Mouse (Mus musculus): ENCODE data around the gene Angpt4.
A peak's percentile ranks its signal among the peaks of the same experiment; 100 is the strongest.

Gene Angpt4

DNA sequence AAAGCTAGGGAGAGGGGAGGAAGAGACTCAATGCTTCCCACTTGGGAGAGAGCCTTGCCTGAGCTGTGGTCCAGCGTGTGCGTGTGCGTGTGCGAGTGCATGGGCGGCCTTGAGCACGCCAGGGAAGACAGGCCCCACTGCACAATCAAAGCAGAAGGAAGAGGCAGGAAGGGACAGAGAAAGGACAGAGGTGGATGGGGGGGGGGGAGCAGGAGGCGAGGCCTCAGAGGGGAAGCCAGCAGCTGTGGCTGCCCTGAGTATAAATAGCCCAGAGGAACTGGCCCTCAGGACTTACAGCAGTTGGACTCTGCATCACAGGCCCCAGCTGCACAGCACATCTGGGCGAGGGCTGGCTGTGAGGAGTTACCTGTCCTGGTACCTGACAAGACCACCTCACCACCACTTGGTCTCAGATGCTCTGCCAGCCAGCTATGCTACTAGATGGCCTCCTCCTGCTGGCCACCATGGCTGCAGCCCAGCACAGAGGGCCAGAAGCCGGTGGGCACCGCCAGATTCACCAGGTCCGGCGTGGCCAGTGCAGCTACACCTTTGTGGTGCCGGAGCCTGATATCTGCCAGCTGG is at the start of gene Angpt4:
Gene Angpt4, plus strand, starts transcription at position 292 of the 582 bp plus-strand sequence.
- DNase-seq (ENCODE audit: low read depth, low spot score), result no peak

DNA sequence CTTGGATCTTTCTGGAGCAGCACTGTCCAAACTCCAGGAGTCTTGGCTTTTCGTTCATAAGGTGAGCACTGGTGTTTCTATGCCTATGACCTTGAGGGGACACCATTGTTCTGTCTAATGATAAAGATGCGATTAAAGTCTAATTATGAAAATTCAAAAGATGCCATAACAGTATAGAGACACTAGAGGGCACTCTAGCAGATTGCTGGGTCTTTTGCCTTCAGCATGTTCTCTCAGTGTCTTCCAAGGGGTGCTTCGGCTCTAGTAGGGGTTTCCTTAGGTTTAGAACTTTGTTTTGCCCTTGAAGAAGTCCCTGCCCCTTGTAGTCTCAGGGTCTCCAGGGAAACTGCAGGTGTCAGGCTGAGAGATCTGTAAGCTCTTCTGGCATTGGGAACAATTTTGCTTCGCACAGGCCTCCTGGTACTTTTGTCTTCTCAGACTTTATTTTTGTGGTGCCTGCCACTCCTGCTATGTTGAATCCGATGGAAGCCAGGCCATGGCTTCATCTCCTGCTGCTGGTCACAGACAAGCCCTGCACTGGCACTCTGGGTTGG is 48.7 kb upstream of the Angpt4 start:
- peak; percentile 45 for DNase-seq (ENCODE audit: low read depth, low spot score)

DNA sequence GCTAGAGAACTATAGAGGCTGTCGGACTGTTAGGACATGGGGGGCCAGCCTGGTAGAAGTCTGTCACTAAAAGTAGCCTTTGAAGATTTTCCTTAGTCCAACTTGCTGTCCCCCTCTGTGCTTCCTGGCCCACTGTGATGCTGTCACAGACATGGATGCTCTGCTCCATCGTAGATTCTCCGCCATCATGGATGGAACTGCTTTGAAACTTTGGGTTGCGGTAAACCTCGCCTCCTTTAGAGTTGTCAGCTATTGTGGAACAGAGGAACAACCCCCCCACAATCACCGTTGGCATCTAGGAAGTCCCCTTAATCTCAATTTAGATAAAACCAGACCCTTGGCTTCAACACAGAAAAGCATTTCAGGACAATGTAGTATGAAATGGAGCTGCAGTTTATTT is 46.1 kb upstream of the Angpt4 start:
- no peak for DNase-seq (ENCODE audit: low read depth, low spot score)

GRCm38 (mm10) chr2:151866487-151866886 is 44.5 kb upstream of the Angpt4 start:
- DNase-seq (ENCODE audit: low read depth, low spot score), result peak; percentile 81

DNA sequence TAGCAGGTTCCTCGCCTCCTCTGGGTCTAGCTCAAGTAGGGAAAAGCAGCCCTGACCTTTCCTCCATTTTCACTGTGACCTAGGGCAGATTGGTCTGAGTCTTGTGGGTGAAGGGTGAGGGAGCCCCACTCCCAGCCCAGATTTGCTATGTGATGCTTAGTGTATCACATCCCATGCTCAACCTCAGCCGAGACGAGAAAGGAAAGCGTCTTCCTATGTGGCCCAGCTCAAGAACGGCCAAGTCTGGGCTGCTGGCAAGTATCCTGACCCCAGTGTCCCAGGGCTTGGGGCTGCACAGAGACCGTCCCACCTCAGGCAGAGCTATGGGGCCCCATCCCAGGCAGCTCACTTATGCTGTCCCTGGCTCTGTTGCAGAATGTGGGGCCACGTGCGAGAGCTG is 42.8 kb upstream of the Angpt4 start:
- DNase-seq (ENCODE audit: low read depth, low spot score), result no peak

DNA sequence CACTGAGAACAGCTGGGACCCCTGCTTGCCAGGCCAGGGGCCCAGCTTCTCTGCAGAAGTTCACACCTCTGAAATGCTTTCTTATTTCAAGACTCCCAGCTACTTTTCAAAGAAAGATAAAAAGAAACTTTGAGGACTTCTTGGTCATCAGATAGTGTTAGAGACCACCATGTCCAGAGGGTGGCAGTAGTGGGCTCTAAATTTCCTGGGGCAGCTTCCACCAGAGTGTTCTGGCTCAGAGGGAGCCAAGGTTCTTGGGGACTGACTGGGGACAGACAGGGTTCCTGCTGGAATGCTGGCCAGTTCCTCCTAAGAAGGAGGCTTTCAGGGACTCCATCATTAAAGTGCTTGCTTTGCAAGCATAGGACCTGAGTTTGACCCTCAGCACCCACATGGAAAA is 36.5 kb upstream of the Angpt4 start:
- peak; percentile 69 for DNase-seq (ENCODE audit: low read depth, low spot score)

DNA sequence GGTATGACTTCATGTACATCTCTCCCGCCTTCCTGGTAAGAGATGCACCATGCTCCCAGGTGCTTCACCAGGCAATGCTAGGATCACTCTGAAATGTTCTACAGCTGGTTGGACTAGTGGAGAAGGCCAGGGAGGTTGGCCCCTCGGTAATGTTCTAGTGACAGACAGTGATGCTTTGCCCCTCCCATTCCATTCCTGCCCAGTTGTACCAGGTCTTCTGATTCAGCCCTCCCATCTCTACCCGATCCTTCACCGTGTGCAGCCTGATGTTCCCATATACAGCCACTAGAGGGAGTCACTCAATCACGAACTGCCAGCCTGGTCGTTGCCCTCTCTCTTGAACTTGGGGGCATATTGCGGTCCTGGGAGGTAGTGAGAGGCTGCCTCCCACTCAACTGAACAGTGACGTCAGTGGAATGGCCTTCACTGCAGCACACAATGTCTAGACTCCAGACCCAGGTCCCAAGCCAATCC is 35.0 kb upstream of the Angpt4 start:
- peak; percentile 81 for DNase-seq (ENCODE audit: low read depth, low spot score)

DNA sequence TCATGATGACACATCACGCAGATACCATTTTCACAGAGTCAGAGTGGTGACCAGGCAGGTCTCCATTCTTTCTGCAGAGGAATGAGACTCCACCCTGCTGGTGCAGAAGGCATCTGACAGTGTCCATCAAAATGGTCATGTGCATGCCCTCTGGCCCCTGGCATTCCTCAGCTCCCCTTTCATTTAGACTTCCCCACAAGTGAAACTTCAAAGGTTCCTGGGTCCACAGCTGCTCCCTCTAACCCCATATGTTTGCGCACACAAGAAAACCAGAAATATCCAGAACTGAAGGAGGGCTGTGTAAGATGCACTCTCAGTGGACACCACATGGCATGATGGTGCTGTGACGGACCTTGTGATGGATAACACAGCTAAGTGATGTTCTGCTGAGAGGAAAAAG is 32.4 kb upstream of the Angpt4 start:
- peak; percentile 15 for DNase-seq (ENCODE audit: low read depth, low spot score)

DNA sequence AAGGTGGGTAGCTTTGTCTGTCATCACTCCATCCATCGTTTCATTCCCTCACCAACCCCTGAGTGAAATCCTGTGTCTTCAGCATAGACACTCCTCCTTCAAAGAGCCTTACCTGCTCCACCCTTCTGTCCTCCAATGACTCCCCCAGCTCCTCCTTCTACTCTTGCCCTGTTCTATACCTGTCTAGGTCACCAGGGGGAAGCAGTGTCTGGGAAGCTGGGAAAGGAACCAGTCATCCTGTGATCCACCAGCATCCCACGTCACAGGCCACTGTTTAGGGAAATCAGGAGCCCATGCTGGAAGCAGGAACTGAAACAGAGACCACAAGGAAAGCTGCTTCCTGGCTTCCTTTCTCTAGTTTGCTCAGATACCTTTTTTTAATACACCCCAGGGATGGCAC is 31.2 kb upstream of the Angpt4 start:
- DNase-seq (ENCODE audit: low read depth, low spot score), result peak; percentile 73

DNA sequence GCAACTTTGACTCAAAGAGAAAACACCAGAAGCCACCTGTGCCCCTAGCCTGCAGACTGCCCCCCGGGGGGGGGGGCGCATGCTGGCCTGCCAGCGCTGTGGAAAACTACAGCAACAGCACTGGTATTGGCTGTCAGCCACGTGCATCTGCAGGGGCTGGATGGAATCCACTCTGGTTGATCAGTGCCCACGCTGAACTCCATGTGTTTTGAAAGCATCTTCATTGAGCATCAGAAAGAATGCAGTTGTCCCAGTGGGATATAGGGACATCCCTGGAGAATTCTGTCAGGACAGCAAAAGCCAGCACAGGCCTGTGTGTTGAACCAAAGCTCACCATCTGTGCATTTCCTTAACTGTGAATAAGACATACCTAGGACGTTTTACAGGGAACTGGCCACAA is 20.0 kb upstream of the Angpt4 start:
- peak; percentile 34 for DNase-seq (ENCODE audit: low read depth, low spot score)

DNA sequence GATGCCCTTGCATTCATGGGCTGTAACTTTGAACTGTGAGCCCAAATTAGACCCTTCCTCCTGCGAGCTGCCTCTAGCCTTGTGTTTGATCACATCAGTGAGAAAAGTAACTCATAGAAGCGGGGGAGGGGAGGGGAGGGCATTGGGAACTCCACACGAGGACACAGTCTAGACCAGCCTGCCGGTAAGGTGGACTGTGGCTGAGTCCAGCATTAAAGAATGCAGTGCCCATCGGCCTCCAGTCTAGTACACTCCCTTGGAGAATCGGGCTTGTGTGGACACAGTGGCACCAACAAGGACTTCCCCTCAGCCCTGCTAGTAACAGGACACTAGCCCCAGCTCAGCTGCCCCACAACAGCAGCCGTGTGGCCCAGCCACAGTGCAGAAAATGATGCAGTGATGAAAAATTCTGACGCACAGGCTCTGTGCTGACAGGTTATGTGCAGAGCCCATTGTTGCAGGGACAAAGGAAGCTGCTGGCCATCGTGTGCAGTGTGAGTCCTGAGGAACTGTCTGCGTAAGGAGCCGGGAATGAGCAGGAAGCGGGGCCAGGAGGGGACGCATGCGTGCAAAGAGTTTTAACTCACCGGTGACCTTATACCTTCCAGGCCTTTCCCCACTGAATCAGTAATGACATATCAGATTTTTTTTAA is 17.8 kb upstream of the Angpt4 start:
- no peak for DNase-seq (ENCODE audit: low read depth, low spot score)

GRCm38 (mm10) chr2:151894209-151894980 is 16.6 kb upstream of the Angpt4 start:
- DNase-seq (ENCODE audit: low read depth, low spot score), result no peak

- no peak for DNase-seq (ENCODE audit: low read depth, low spot score)
Observed at GRCm38 (mm10) chr2:151895911-151896310, 15.1 kb upstream of the Angpt4 start.

GRCm38 (mm10) chr2:151898106-151898505 is 12.9 kb upstream of the Angpt4 start:
- DNase-seq (ENCODE audit: low read depth, low spot score), result no peak

- peak; percentile 52 for DNase-seq (ENCODE audit: low read depth, low spot score)
Observed at GRCm38 (mm10) chr2:151900845-151901244, 10.2 kb upstream of the Angpt4 start.

- DNase-seq (ENCODE audit: low read depth, low spot score), result peak; percentile 50
Observed at GRCm38 (mm10) chr2:151903267-151903666, 7.7 kb upstream of the Angpt4 start.

GRCm38 (mm10) chr2:151903933-151904332 is 7.1 kb upstream of the Angpt4 start:
- no peak for DNase-seq (ENCODE audit: low read depth, low spot score)

- DNase-seq (ENCODE audit: low read depth, low spot score), result no peak
Observed at GRCm38 (mm10) chr2:151904636-151905035, 6.4 kb upstream of the Angpt4 start.

DNA sequence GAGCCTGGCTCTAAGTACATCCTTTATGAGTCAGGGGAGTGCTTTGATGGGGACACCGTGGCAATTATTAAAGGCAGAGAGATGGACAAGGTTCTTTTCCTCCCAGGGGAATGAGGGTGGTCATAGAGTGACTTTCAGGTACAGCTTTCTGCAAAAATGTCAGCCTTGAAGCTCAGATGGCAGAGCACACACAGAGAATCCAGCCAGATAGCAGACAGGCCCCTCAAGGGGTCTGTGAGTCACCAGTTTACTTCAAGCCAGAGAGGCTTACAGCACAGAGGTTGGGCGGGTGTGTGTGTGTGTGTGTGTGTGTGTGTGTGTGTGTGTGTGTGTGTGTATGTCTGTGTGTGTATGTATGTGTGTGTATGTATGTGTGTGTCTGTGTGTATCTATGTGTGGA is 4.0 kb upstream of the Angpt4 start:
- DNase-seq (ENCODE audit: low read depth, low spot score), result peak; percentile 79

- DNase-seq (ENCODE audit: low read depth, low spot score), result no peak
Observed at GRCm38 (mm10) chr2:151909386-151909785, 1.6 kb upstream of the Angpt4 start.

- DNase-seq (ENCODE audit: low read depth, low spot score), result no peak
Observed at GRCm38 (mm10) chr2:151910498-151910897, 512 bp upstream of the Angpt4 start.

DNA sequence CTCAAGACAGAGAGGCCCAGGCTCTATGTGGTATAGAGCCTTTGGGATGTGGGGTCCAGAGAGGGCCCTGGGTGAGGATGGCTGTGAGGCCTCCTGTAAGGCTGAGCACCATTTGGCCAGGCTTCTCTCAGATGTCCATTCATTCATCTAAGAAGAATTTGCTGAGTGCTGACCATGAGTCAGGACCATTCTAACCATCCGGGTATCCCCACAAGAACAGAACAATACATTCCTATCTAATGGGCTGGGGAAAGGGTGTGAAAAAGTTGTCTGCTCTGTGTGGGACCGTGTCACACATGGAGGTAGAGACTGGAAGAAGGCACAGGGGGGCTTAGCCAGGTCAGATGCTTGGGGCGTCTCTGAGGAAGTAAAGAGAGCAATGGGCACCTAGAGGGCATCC is 741 bp downstream of the Angpt4 start:
- peak; percentile 77 for DNase-seq (ENCODE audit: low read depth, low spot score)
